Mouse (Mus musculus) gonadal fat pad, adult 2 months (tissue): ENCODE measurements around the gene Pdzd4. TPM values are rescaled to one million over a fixed set of nuclear protein-coding genes. Genes with fewer than 3 reads are reported as not detected.

Experiments used
- DNase-seq: peaks from one replicate; pipeline ENCODE4 v3.0.0-alpha.2; 2012; ENCODE audit warnings: low read depth
- polyA plus RNA-seq: library from polyadenylated mRNA; depleted of rRNA; stranded (reverse); fragments of >200 nt; gene quantifications from 2 replicates; pipeline ENCODE4 v1.2.3, GENCODE M21; 2012; rRNA removed

Pdzd4 gene
- polyA plus RNA-seq, 1 experiment: 1.7 TPM

DNA sequence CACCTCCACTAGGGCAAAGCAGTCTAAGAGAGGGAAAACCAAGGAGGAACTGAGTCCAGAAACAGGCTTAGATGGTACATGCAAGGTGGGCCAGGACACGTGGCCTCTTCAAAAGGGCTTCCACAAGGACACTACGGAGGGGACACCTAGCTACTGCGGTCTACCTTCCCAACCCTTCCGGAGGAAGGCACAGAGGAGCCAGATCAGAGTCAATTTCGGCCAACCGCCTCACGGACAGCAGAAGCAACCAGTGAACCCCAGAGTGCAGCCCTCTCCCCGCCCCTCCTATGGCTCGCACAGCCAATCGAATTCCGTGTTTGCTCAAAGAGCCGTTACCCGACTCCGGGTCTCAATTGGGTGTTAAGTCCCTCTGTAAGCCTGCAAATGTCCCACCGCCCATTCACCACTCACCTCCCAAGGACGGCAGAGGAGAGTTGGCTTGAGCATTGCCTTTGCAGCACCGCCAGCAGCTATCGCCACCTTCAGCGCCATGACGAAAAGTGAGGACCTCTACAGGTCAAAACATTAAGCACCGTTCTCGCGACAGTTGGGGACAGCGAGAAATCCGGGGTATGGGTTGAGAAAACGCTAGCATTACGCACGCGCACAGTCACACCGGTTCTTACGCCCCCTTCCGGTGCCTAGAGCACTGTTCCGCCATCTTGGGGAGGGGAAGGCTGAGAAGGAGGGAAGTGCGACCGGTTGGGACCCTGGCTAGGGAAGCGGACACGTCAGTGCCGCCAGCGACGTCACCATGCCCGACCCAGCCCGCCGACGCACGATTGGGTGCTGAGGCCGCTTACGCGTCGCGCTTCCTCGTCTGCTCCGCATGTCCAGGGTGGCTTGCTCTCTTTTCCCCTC lies 38.2 kb downstream of the Pdzd4 start, which contains the start of the genes Idh3g and Ssr4:
Idh3g (minus strand) TSS at position 534 of the 861 bp plus-strand sequence.
Ssr4 (plus strand) TSS at position 665 of the 861 bp plus-strand sequence.
- DNase-seq: peak; percentile 59

GRCm38 (mm10) chrX:73785666-73786065 lies 39.1 kb downstream of the Pdzd4 start:
- DNase-seq: no peak

DNA sequence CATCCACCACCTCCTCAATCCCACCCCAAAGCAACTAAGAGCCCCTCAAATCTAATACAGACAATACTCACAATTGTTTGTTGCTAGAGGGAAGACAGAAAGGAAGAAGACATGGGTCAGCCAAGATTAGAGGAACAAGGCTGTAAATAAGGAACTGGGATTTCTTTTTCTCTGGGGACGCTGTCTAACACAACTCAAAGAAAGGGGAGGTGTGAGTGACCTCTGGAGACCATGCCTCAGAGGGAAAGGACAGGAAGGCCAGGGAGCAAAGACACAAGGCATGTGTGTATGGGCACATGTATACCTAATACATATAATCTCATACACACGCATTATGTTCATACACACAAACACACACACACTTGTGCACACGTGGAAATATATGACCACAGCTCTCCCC lies 42.5 kb downstream of the Pdzd4 start:
- no peak for DNase-seq

- no peak for DNase-seq
Measured at GRCm38 (mm10) chrX:73774802-73775483, 49.8 kb downstream of the Pdzd4 start.

GRCm38 (mm10) chrX:73774168-73774760 lies 50.5 kb downstream of the Pdzd4 start, which contains the start of gene Srpk3:
Gene Srpk3, plus strand, starts transcription at chrX:73774405.
- DNase-seq: no peak

DNA sequence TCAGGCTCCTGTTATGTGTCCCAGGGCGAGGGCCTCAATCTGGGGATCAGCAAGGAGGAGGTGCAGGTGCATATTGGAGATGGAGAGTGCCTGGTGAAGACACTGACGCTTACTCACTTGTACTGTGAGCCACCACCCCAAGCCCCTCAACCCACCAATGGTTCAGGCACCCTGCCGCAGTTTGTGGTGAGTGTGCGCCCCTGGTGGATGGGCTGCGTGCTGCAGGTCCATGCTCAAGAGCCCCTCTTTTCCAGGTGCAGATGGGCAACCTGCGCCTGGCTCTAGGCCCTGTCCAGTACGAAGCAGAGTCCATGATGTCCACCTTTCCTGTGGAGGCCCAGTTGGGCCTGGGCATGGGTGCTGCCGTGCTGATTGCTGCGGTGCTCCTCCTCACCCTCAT lies 57.5 kb downstream of the Pdzd4 start:
- DNase-seq: no peak

DNA sequence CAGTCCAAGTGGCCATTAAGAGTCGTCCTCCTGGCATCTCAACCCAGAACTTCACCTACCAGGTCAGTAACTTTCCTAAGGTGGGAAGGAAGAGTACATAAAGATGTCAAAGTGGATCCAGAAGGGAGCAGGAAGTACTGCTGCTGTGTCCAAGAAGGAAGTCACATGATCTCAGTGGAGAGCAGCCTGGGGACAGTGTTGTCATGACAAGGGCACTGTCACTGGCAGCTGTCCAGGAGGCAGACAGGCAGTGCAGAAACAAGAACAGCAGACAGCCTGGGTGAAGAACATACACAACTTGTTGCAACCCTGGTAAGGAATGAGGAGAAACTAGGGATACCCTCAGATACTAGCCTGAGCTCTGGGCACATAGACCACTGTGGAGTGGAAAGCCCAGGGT lies 59.5 kb downstream of the Pdzd4 start:
- DNase-seq: no peak

GRCm38 (mm10) chrX:73758611-73759290 lies 66.0 kb downstream of the Pdzd4 start:
- DNase-seq: no peak

- DNase-seq: no peak
Measured at GRCm38 (mm10) chrX:73756334-73757140, 68.2 kb downstream of the Pdzd4 start, which contains the start of gene Plxnb3. Gene Plxnb3, plus strand, starts transcription at chrX:73757090.

GRCm38 (mm10) chrX:73748977-73749376 lies 75.8 kb downstream of the Pdzd4 start:
- DNase-seq: no peak

- no peak for DNase-seq
Measured at GRCm38 (mm10) chrX:73744774-73745481, 79.8 kb downstream of the Pdzd4 start.

Other genes starting within 250 kb of the Pdzd4 start
- gene Dusp9, start 185.6 kb downstream of the Pdzd4 start, polyA plus RNA-seq: 0.72 and 2.5 TPM in 2 replicates
- gene Pnck, start 164.9 kb downstream of the Pdzd4 start, polyA plus RNA-seq: 13.0 and 19.9 TPM in 2 replicates
- 29.2 and 31.7 TPM in 2 replicates for gene Slc6a8, start 151.8 kb downstream of the Pdzd4 start, polyA plus RNA-seq
- gene Bcap31, start 108.8 kb downstream of the Pdzd4 start, polyA plus RNA-seq: 101 and 136 TPM in 2 replicates
- 20.6 and 21.6 TPM in 2 replicates for gene Abcd1, start 108.4 kb downstream of the Pdzd4 start, polyA plus RNA-seq
- gene Plxnb3, start 67.9 kb downstream of the Pdzd4 start, polyA plus RNA-seq: 0.88 and 1.6 TPM in 2 replicates
- 3.8 and 4.6 TPM in 2 replicates for gene Srpk3, start 50.6 kb downstream of the Pdzd4 start, polyA plus RNA-seq
- gene Idh3g, start 38.1 kb downstream of the Pdzd4 start, polyA plus RNA-seq: 303 and 377 TPM in 2 replicates
- 419 and 485 TPM in 2 replicates for gene Ssr4, start 37.9 kb downstream of the Pdzd4 start, polyA plus RNA-seq
- not detected in 2 replicates for gene Avpr2, start 67.1 kb upstream of the Pdzd4 start, polyA plus RNA-seq
- 1.6 and 1.9 TPM in 2 replicates for gene L1cam, start 71.1 kb upstream of the Pdzd4 start, polyA plus RNA-seq
- gene Arhgap4, start 96.9 kb upstream of the Pdzd4 start, polyA plus RNA-seq: 9.2 TPM in 2 replicates
- gene Naa10, start 97.0 kb upstream of the Pdzd4 start, polyA plus RNA-seq: 63.3 and 74.8 TPM in 2 replicates
- gene Renbp, start 105.9 kb upstream of the Pdzd4 start, polyA plus RNA-seq: 33.3 and 35.8 TPM in 2 replicates
- 36.2 and 66.9 TPM in 2 replicates for gene Hcfc1, start 141.4 kb upstream of the Pdzd4 start, polyA plus RNA-seq
- gene Irak1, start 198.9 kb upstream of the Pdzd4 start, polyA plus RNA-seq: 230 and 236 TPM in 2 replicates